In genomic region chr12:102647839-102648564, GRCm38 (mm10) we compare ENCODE assay signal across 8 mouse cellular contexts. TPM values are rescaled to one million over a fixed set of nuclear protein-coding genes. Genes with fewer than 3 reads are reported as not detected.
DNase-seq lines count a peak whose midpoint lies in the region; ATAC-seq and TF ChIP-seq lines count a peak whose summit lies in the region.
"Had no signal": no experiment of that assay in that cellular context is flagged by ENCODE, and none has a peak within 500 bp of the region (broad histone marks: within the 10 kb centered on the region; RNA-seq: fewer than 3 reads in every experiment).

No protein-coding gene starts in this region.

- intact Hi-C loops in left cerebral cortex, postnatal 25 days (cut with DNase I) = no loop called here

- TF ChIP-seq EP300 in lung, postnatal 0 days (IDR thresholded peaks at IDR 0.05) = no peak

- H3K36me3 ChIP-seq in kidney, embryonic 14.5 days (ENCODE audit: control insufficient read depth, insufficient read depth, low read length) = no peaks in the 10 kb centered on the region
- H3K36me3 ChIP-seq in lung, postnatal 0 days (ENCODE audit: insufficient read depth, low read length) = no peaks in the 10 kb centered on the region
- H3K36me3 ChIP-seq: neural tube, embryonic 13.5 days had no signal

- H3K9ac ChIP-seq in kidney, embryonic 14.5 days (ENCODE audit: low read depth, low read length) = no peak overlapping the region
- H3K9ac ChIP-seq in lung, postnatal 0 days (replicated peaks; ENCODE audit: low read depth) = no peak overlapping the region
- H3K9ac ChIP-seq: neural tube, embryonic 13.5 days had no signal

- ATAC-seq in kidney, embryonic 14.5 days (ENCODE audit: low FRiP score, low TSS enrichment) = peak; percentile 76; the same call in 1 of the 2 replicates
- ATAC-seq in lung, postnatal 0 days = peak; percentile 86

- H3K4me1 ChIP-seq in bone marrow, adult 2 months (ENCODE audit: control insufficient read depth, insufficient read depth, low read length) = peaks cover 29% of the 10 kb centered on the region
- peaks cover 36% of the 10 kb centered on the region for H3K4me1 ChIP-seq in kidney, embryonic 14.5 days (ENCODE audit: control insufficient read depth, insufficient read depth, low read length)
- peaks cover 40% of the 10 kb centered on the region for H3K4me1 ChIP-seq in lung, postnatal 0 days (ENCODE audit: insufficient read depth, low read depth, low read length)

- no peak for TF ChIP-seq CTCF in bone marrow, adult 2 months (IDR thresholded peaks at IDR 0.05; ENCODE audit: control insufficient read depth, insufficient read depth, low read length)
- TF ChIP-seq CTCF in lung, postnatal 0 days (IDR thresholded peaks at IDR 0.05) = no peak

- no peaks in the 10 kb centered on the region for H3K9me3 ChIP-seq in kidney, embryonic 14.5 days (ENCODE audit: control insufficient read depth, low read length)
- H3K9me3 ChIP-seq in lung, postnatal 0 days (ENCODE audit: low read length) = no peaks in the 10 kb centered on the region
- H3K9me3 ChIP-seq: neural tube, embryonic 13.5 days had no signal

- no peak for TF ChIP-seq POLR2A in bone marrow, adult 2 months (IDR thresholded peaks at IDR 0.05; ENCODE audit: borderline replicate concordance, control insufficient read depth, low read depth, low read length)

- H3K4me2 ChIP-seq in kidney, embryonic 14.5 days (replicated peaks; ENCODE audit: low read depth, low read length) = no peak overlapping the region
- H3K4me2 ChIP-seq in lung, postnatal 0 days (replicated peaks; ENCODE audit: low read depth, low read length) = no peak overlapping the region
- H3K4me2 ChIP-seq: neural tube, embryonic 13.5 days had no signal

- WGBS in bone marrow, adult 2 months = 22% methylated on average over 14 of the region's 14 CpGs
- WGBS in kidney, embryonic 14.5 days = 60% methylated on average over 14 of the region's 14 CpGs
- WGBS in lung, postnatal 0 days = 45% methylated on average over 14 of the region's 14 CpGs

- peak; percentile 68 for DNase-seq in 416B (ENCODE audit: low read depth)
- DNase-seq in lung, postnatal 0 days (ENCODE audit: low spot score) = peak; percentile 89
- DNase-seq in frontal cortex, postnatal 10 days (ENCODE audit: low spot score in 2 of 2) = no peak
- DNase-seq in adrenal gland, adult 8-10 months = no peak
- no peak for DNase-seq in left cerebral cortex, postnatal 25 days (ENCODE audit: low spot score in 2 of 2)

- H3K27ac ChIP-seq in bone marrow, adult 2 months (ENCODE audit: control insufficient read depth, insufficient read depth, low read depth, low read length, poor library complexity) = peak overlapping the region; percentile 95
- H3K27ac ChIP-seq in kidney, embryonic 14.5 days (ENCODE audit: low read depth, low read length) = peak overlapping the region; percentile 1; the same call in 1 of the 2 replicates
- H3K27ac ChIP-seq in lung, postnatal 0 days (ENCODE audit: low read length) = peak overlapping the region; percentile 68
- H3K27ac ChIP-seq: neural tube, embryonic 13.5 days had no signal

- H3K4me3 ChIP-seq in bone marrow, adult 2 months (replicated peaks; ENCODE audit: control insufficient read depth, low read depth, low read length) = no peak overlapping the region
- no peak overlapping the region for H3K4me3 ChIP-seq in kidney, embryonic 14.5 days (ENCODE audit: low read length)
- no peak overlapping the region for H3K4me3 ChIP-seq in lung, postnatal 0 days (ENCODE audit: low read depth, low read length)
- H3K4me3 ChIP-seq: neural tube, embryonic 13.5 days had no signal

- no peaks in the 10 kb centered on the region for H3K27me3 ChIP-seq in kidney, embryonic 14.5 days (ENCODE audit: control insufficient read depth, insufficient read depth, low read length)
- no peaks in the 10 kb centered on the region for H3K27me3 ChIP-seq in lung, postnatal 0 days (replicated peaks; ENCODE audit: insufficient read depth, low read length)
- H3K27me3 ChIP-seq: neural tube, embryonic 13.5 days had no signal

RNA-seq across cellular contexts. Expression of gene Itpk1, which starts 56.7 kb away (rescaled TPM):
- polyA plus RNA-seq in bone marrow, adult 2 months (2011; ENCODE audit: insufficient read depth, insufficient read length, low replicate concordance, missing spikeins) = 9.9 and 15.8 TPM in 2 replicates
- 10.2 and 18.4 TPM in 2 replicates for polyA plus RNA-seq in kidney, embryonic 14.5 days (2014; fragmentation: Nextera tagmentation; extraction: Ambion mirVana)
- polyA plus RNA-seq in lung, postnatal 0 days (2015; fragmentation: Nextera tagmentation; extraction: Ambion mirVana) = 9.7 and 10.9 TPM in 2 replicates
- total RNA-seq in adrenal gland, adult 8-10 months (2022) = 100 to 1,000 TPM in 2 of 4 experiments, 10 to 100 TPM in 2; 49.2 to 139 (median 86.7) TPM
- 10 to 100 TPM; 63.9 to 70.2 TPM for total RNA-seq in left cerebral cortex, postnatal 25 days (2021)

Comparison
In these comparisons a context has a peak if more than half of its experiments do, and no peak if none do; other contexts are left out.
1. DNase-seq: peak in 416B (single experiment) and lung, postnatal 0 days (single experiment); none in frontal cortex, postnatal 10 days (0 of 2), adrenal gland, adult 8-10 months (single experiment) and left cerebral cortex, postnatal 25 days (0 of 2).
2. H3K27ac ChIP-seq: peak in every context shown above with its lines; median percentile 95 in bone marrow, adult 2 months; 68 in lung, postnatal 0 days; 1 in kidney, embryonic 14.5 days.